Mouse (Mus musculus): ENCODE measurements around the gene Foxq1.

Foxq1 gene

GRCm38 (mm10) chr13:31555834-31556233 lies at the start of gene Foxq1:
Gene Foxq1 (plus strand): TSS chr13:31556134.
- no peak for DNase-seq

GRCm38 (mm10) chr13:31506494-31507167 lies 49.3 kb upstream of the Foxq1 start:
- no peak for DNase-seq

DNA sequence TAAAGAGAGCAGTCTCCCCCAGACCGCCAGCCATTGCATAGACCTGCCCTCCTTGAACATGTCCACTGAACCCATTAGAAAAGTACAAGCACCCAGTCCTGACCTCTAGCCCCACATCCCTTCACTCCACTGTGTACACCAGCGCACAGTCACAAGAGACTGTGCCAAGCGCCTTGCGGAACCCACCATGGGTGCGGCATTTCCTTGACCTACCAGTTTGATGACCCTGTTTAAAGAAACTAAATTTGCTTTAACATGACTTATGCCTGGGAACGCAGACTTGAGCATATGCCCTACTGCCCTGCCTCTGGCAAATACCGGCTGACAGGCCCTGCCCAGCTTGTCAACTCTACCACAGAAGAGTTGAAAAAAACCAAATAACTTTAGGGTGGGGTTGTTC lies 40.7 kb upstream of the Foxq1 start:
- DNase-seq = no peak

DNA sequence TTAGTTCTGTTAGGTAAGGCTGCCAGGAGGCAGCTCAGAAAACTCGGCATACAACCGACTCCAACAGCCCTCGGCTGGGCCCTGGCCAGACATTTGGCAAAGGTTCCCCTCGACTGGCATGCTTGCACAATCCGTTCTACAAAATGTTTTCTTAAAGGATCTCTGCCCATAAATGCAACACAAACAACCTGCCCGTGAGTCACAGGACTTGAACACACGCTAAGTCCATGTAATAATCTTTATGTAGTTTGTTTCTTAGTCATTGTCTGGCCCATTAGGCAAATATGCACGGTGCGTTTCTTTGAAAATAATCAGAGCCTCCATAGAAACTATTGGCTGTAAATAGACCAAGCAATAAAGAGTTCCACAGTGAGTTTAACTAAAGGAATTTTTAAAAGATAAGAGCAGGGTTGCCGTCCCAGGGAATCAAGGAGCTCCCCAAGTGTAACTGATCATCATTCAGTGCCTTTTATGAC lies 37.5 kb upstream of the Foxq1 start:
- no peak for DNase-seq

GRCm38 (mm10) chr13:31518971-31519370 lies 37.0 kb upstream of the Foxq1 start:
- DNase-seq = no peak

DNA sequence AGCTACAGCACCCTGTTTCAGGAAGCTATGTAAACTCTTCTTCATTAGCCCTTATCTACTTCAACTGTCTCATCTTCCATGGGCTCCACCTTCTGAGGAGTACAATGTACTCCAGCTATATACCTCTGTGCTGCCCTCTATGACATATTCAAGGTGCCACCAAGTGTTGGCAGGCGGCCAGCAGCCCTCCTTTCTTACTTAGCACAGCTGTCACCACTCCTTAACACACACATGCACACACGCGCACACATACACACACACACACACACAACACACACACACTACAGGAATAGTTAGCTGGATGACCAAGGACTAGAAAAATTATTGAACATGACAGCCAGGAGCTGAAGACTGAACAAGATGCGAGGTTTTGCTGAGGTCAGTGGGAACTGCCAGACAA lies 31.0 kb upstream of the Foxq1 start:
- DNase-seq = no peak

DNA sequence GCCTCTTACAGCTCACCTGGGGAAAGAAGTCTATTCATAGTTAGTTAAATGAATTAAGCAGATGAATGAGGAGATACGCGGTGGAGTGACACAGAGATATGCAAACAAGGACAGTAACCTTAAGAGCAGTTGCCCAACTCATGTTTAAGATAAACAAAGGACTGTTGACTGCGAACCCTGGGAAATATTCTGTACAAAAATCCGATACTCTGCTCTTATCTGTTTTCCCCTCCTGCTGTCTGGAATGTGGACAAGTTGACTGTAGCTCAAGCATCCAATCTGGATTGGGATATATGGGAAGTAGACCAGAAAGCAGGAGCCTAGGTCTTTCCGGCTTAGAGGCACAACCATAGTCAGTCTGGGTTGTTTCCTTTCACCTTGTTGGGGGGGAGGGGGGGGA lies 24.7 kb upstream of the Foxq1 start:
- no peak for DNase-seq

DNA sequence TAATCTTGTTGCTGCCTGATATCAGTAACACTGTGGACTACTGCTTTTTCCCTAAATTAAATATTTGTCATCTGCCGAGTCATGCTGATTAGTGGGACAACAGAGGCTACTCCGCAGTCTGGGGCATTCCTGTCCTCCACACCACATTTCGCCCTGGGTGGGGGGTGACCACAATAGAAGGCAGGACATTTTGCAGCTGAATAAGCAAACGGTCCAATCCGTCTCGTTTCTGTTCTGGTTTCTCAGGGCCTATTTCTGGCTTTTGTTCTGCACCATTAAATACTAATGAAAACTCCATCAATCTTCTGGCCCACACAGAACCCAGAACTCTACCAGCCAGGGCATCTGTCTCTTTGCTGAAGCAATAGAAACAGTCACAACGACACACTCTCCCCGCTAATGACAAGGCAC lies 24.3 kb upstream of the Foxq1 start:
- no peak for DNase-seq

GRCm38 (mm10) chr13:31534726-31535125 lies 21.2 kb upstream of the Foxq1 start:
- DNase-seq = no peak

GRCm38 (mm10) chr13:31543021-31543420 lies 12.9 kb upstream of the Foxq1 start:
- DNase-seq = no peak

DNA sequence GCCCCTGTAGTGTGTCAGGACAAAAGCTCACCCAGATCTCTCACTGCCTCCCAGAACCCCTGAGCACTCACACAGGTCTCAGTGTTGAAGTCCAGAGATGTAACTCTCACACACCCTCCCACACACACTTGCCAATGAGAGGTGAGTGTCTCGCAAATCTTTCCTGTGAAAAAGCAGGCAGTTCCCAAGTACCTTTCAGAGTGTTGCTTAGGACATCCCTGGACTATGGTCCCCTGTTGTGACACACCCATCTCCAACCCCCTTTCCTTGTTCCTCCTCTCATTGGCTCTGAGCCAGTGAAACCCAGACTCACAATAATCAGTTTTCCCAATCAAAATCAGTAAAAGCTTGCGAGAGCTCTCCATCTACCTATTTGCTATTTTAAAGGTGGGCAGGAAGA lies 9.2 kb upstream of the Foxq1 start:
- DNase-seq = no peak

DNA sequence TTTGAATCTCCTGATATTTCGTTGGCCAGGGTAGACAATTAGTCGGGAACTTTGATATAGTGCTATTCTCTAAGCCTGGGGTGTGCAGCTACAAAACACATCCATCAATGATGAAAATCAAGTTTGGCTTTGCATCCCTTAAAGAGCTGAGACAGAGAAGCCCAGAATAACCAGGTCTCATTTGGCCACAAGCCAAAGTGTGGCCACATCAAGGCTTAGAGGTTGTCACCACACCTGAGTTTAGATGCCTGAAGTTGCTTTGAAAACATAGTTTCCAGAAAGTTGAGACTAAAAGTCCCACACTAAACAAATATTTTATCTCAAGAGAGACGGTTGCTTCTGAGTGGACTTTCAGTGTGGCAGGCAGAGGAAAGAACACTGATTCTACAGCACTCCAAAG lies 8.7 kb upstream of the Foxq1 start:
- no peak for DNase-seq

DNA sequence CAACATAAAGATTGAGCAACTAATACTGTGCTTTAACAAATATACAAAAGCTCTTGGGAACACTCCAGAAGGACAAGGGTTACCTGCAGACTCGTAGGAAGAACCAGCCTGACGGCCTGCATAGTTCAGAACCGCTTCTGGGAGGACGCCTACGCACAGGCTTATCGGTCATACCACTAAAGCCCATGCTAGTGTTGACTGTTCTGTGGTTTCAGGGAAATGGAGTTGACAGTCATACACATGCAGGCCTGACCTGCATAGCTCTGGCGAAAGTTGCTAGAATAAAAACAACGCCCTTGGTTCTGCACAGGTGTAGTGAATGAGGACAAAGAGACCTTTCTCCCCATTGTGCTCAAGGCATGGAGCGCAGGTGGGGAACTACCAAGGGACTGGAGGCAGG lies 8.3 kb upstream of the Foxq1 start:
- no peak for DNase-seq

- DNase-seq = no peak
Measured at GRCm38 (mm10) chr13:31556964-31557767, 1.2 kb downstream of the Foxq1 start.

DNA sequence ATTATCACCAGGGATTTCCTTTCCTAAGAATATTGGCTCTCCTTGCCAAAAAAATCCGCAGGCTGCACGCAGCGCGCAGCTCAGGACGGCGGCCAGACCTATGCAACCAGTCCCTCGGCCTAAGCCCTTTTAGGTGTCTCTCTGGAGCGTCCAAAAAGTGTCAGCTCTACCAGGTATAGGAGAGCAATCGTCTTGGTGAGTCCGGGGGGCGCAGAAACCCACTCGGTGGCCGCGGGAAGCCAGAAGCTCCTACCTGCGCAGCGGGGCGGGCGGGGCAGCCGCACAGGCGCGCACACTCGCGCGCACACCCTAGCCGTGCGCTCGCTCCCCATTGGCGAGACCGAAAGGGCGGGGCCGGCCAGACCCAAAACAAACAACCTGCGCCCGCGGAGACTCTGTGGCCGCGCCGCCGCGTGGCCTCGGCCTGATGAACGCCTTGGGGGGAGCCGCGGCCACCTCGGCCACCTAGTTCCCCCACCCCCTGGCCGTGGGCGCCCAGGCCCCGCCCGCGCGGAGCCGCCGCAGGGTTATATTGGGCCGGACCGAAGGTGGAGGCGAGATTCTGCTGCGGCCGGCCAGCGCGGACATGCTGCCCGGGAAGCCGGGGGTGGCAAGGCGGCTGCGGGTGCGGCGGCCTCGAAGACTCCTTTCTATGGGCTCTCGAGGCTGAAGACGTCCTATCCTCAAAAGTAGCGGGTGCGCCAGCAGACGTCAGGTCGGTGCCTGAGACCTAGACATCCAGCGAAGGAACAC lies 2.0 kb downstream of the Foxq1 start:
- DNase-seq = peak; percentile 9

GRCm38 (mm10) chr13:31558521-31559418 lies 2.8 kb downstream of the Foxq1 start, which contains the start of gene A530084C06Rik:
Gene A530084C06Rik (minus strand): TSS chr13:31559333.
- no peak for DNase-seq

- DNase-seq = peak; percentile 13
Measured at GRCm38 (mm10) chr13:31559419-31560144, 3.6 kb downstream of the Foxq1 start.

DNA sequence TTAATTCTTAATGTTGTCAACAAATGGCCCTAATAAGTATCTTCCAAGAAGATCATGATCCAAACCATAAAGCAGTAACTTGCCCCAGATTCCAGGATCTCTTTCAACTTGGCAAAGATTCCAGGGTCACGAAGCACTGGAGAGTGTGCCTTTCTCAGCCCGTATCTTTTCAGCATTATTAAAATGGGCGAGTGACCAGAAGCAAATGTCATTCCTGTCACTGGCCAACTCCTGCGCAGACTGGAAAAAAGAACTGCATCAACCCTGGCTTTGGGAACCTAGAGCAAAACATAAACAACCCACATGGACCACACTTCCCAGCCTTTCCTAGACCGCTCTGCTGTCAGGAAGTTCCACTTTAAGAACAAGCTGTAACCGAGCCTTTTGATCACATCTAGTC lies 8.5 kb downstream of the Foxq1 start:
- DNase-seq = no peak

GRCm38 (mm10) chr13:31567099-31567498 lies 11.2 kb downstream of the Foxq1 start:
- no peak for DNase-seq

GRCm38 (mm10) chr13:31567617-31568294 lies 11.8 kb downstream of the Foxq1 start:
- no peak for DNase-seq
